Mouse (Mus musculus): ENCODE measurements around the gene Plcl2.

Plcl2 gene

GRCm38 (mm10) chr17:50621996-50622395 lies 112.8 kb downstream of the Plcl2 start:
- TF ChIP-seq GATA4 (IDR thresholded peaks at IDR 0.05; ENCODE audit: insufficient replicate concordance, low read length) = no peak

DNA sequence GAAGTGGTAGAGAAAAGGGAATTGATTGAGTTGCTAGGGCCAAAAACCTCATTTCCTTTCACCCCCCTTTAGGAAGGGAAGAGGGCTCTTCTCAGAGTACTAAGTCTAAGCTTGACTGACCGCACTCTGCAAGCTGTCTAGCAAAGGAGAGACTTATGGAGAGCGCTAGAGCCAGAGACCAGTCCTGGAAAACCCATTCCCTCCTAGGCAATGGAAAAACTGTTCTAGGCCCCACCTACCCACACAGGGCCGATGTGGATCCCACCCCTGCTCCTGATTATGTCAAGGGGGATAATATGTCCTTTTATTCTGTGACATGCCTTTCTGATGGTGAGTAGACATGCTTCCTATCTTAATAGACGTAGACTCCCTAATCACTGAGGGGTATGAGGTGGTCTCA lies 116.4 kb downstream of the Plcl2 start:
- TF ChIP-seq GATA4 (IDR thresholded peaks at IDR 0.05; ENCODE audit: insufficient replicate concordance, low read length) = no peak

DNA sequence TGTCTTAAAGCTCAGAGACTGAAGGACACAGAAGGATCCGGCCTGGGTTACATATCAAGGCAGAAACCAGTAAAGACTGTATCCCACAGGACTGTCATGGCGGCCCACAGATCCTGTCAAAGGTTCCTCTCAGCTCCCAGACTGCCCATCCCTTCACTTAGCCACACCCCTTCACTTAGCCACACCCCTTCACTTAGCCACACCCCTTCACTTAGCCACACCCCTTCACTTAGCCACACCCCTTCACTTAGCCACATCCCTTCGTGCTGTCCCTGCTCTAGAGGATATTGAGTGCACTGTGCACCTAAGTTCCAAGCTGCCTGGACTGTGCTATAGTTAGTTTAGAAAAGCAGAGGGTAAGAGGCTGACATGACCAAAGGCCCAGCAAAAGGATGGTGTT lies 118.5 kb downstream of the Plcl2 start:
- TF ChIP-seq GATA4 (IDR thresholded peaks at IDR 0.05; ENCODE audit: insufficient replicate concordance, low read length) = no peak

DNA sequence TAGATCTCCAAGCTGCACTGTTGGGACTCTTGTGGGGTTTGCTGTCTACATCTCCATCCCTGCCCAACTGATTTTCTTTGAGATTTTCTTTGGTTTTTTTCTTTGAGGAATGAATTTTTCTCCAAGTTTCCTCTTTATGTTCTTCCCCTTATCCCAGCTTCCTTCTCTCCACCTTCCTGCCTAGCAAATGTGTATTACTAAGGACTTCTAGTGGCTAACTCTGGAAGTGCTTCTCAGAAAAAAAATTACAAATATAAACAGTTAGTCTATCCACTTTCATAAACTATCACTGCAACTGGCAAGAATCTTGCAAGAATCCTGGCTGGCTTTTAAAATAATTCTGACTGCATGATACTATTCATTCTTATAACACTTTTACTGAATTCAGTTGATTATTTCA lies 119.5 kb downstream of the Plcl2 start:
- no peak for TF ChIP-seq GATA4 (IDR thresholded peaks at IDR 0.05; ENCODE audit: insufficient replicate concordance, low read length)

- no peak for TF ChIP-seq GATA4 (IDR thresholded peaks at IDR 0.05; ENCODE audit: insufficient replicate concordance, low read length)
Observed at GRCm38 (mm10) chr17:50634008-50634871, 125.0 kb downstream of the Plcl2 start.

- TF ChIP-seq GATA4 (IDR thresholded peaks at IDR 0.05; ENCODE audit: insufficient replicate concordance, low read length) = no peak
Observed at GRCm38 (mm10) chr17:50635961-50636585, 126.9 kb downstream of the Plcl2 start.

- no peak for TF ChIP-seq GATA4 (IDR thresholded peaks at IDR 0.05; ENCODE audit: insufficient replicate concordance, low read length)
Observed at GRCm38 (mm10) chr17:50638791-50639190, 129.6 kb downstream of the Plcl2 start.

- TF ChIP-seq GATA4 (IDR thresholded peaks at IDR 0.05; ENCODE audit: insufficient replicate concordance, low read length) = no peak
Observed at GRCm38 (mm10) chr17:50641076-50641610, 131.9 kb downstream of the Plcl2 start.

DNA sequence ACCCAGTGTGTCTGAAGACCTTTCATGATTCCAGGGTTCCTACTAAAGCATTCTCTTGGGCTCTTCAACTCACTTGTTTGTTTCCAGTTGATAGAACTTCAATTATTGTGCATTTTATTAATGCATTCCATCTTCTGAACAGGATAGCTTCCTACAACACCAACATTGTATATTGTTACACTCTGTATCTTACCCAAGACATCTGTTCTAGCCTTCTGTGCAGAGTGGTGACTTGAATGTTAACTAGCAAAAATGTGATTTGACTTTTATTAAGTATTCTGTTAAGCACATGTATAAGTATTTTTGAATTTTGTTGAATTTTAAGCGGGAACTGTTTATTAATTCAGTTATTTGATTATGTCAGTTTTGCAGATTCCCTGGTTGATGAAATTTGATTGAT lies 132.7 kb downstream of the Plcl2 start:
- no peak for TF ChIP-seq GATA4 (IDR thresholded peaks at IDR 0.05; ENCODE audit: insufficient replicate concordance, low read length)

GRCm38 (mm10) chr17:50643356-50643755 lies 134.2 kb downstream of the Plcl2 start:
- TF ChIP-seq GATA4 (IDR thresholded peaks at IDR 0.05; ENCODE audit: insufficient replicate concordance, low read length) = no peak

GRCm38 (mm10) chr17:50643989-50644388 lies 134.8 kb downstream of the Plcl2 start:
- no peak for TF ChIP-seq GATA4 (IDR thresholded peaks at IDR 0.05; ENCODE audit: insufficient replicate concordance, low read length)

DNA sequence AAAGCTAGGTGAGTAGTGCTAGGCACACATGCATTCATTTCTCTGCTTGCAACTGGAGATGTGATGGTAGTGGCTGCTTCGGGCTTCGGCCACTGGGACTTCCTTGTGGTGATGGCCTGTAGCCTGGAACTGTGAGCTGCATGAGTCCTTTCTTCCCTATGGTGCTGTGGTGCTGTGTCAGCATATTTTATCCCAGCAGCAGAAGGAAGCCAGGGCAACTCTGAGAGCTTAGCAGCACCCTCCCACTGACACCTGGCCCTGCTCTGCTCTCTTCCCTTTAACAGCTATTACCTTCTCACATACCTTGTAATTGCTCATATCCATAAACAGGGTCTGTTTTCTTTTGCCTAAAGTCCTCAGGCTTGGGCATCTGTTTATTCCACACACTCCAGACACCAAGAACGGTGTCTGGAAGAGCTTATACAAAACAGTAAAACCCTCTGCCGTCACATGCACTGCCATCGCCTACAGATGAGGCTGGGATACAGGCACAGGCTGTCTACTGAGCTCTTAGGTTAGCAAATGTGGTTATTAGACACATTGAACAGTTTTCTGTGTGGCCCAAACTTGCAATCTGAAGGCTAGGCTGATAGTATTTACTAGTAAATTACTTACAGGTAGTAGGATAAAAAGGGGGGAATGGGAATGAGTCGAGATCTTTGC lies 139.7 kb downstream of the Plcl2 start:
- TF ChIP-seq GATA4 (IDR thresholded peaks at IDR 0.05; ENCODE audit: insufficient replicate concordance, low read length) = no peak

- TF ChIP-seq GATA4 (IDR thresholded peaks at IDR 0.05; ENCODE audit: insufficient replicate concordance, low read length) = no peak
Observed at GRCm38 (mm10) chr17:50650535-50651223, 141.5 kb downstream of the Plcl2 start.

GRCm38 (mm10) chr17:50654741-50655415 lies 145.7 kb downstream of the Plcl2 start:
- TF ChIP-seq GATA4 (IDR thresholded peaks at IDR 0.05; ENCODE audit: insufficient replicate concordance, low read length) = no peak

GRCm38 (mm10) chr17:50655416-50655776 lies 146.2 kb downstream of the Plcl2 start:
- TF ChIP-seq GATA4 (IDR thresholded peaks at IDR 0.05; ENCODE audit: insufficient replicate concordance, low read length) = no peak

Measured in liver, adult (tissue).